Mouse (Mus musculus): ENCODE data around the gene Hic1.

Hic1 gene

GRCm38 (mm10) chr11:75167643-75168589 is 1.4 kb downstream of the Hic1 start:
- DNase-seq (ENCODE audit: low spot score) = no peak

- DNase-seq (ENCODE audit: low spot score) = peak; percentile 43
These were observed 2.3 kb downstream of the Hic1 start for GRCm38 (mm10) chr11:75166861-75167642.

GRCm38 (mm10) chr11:75166193-75166842 is 3.0 kb downstream of the Hic1 start:
- no peak for DNase-seq (ENCODE audit: low spot score)

- DNase-seq (ENCODE audit: low spot score) = peak; percentile 74
These were observed 3.7 kb downstream of the Hic1 start for GRCm38 (mm10) chr11:75165441-75166192.

- no peak for DNase-seq (ENCODE audit: low spot score)
These were observed 4.6 kb downstream of the Hic1 start for GRCm38 (mm10) chr11:75164750-75165149.

- no peak for DNase-seq (ENCODE audit: low spot score)
These were observed 5.3 kb downstream of the Hic1 start for GRCm38 (mm10) chr11:75164051-75164450.

- DNase-seq (ENCODE audit: low spot score) = no peak
These were observed 5.9 kb downstream of the Hic1 start for GRCm38 (mm10) chr11:75163379-75163778.

- no peak for DNase-seq (ENCODE audit: low spot score)
These were observed 6.7 kb downstream of the Hic1 start for GRCm38 (mm10) chr11:75162591-75163080.

- DNase-seq (ENCODE audit: low spot score) = no peak
These were observed 7.8 kb downstream of the Hic1 start for GRCm38 (mm10) chr11:75161417-75162008.

- no peak for DNase-seq (ENCODE audit: low spot score)
These were observed 8.4 kb downstream of the Hic1 start for GRCm38 (mm10) chr11:75160954-75161353.

GRCm38 (mm10) chr11:75159564-75159963 is 9.8 kb downstream of the Hic1 start:
- DNase-seq (ENCODE audit: low spot score) = no peak

- DNase-seq (ENCODE audit: low spot score) = no peak
These were observed 10.9 kb downstream of the Hic1 start for GRCm38 (mm10) chr11:75158432-75158831.

GRCm38 (mm10) chr11:75157901-75158300 is 11.4 kb downstream of the Hic1 start:
- DNase-seq (ENCODE audit: low spot score) = no peak

GRCm38 (mm10) chr11:75157037-75157436 is 12.3 kb downstream of the Hic1 start:
- DNase-seq (ENCODE audit: low spot score) = peak; percentile 4

- DNase-seq (ENCODE audit: low spot score) = no peak
These were observed 12.9 kb downstream of the Hic1 start for GRCm38 (mm10) chr11:75156416-75156815.

- no peak for DNase-seq (ENCODE audit: low spot score)
These were observed 13.3 kb downstream of the Hic1 start for GRCm38 (mm10) chr11:75155985-75156384.

- DNase-seq (ENCODE audit: low spot score) = no peak
These were observed 15.2 kb downstream of the Hic1 start for GRCm38 (mm10) chr11:75154053-75154585.

GRCm38 (mm10) chr11:75152603-75153557 is 16.4 kb downstream of the Hic1 start:
- no peak for DNase-seq (ENCODE audit: low spot score)

GRCm38 (mm10) chr11:75150346-75150745 is 19.0 kb downstream of the Hic1 start:
- DNase-seq (ENCODE audit: low spot score) = no peak
